Mouse (Mus musculus) embryonic fibroblast, embryonic 13.5 days (primary cell): ENCODE data around the gene Brms1l.

Experiments
- CTCF ChIP-seq: IDR thresholded peaks from 2 replicates; pipeline ENCODE4 v1.5.1; 2011; ENCODE audit warnings: mild to moderate bottlenecking, control low read depth, low read length, moderate library complexity, borderline replicate concordance; ENCODE audit not compliant: insufficient read depth
- POLR2A ChIP-seq: IDR thresholded peaks from 2 replicates; pipeline ENCODE4 v1.6.1; 2011; ENCODE audit warnings: low read depth, mild to moderate bottlenecking, control low read depth, low read length, moderate library complexity

DNA sequence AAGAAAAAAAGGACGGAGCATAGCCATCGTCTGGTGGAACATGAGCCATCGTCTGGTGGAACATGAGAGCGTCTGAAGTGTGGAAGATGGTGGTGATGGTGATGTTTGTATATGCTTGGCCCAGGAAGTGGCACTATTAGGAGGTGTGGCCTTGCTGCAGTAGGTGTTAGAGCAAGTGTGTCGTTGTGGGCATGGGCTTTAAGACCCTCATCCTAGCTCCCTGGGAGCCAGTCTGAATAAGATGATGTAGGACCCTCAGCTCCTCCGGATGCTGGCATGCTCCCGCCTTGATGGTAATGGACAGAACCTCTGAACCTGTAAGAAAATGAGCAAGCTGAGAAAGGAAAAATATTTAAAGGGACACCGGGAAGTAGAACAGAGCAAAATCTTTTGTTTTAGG is 1.2 kb upstream of the Brms1l start:
- TF ChIP-seq CTCF: no peak
- TF ChIP-seq POLR2A: no peak
